Mouse (Mus musculus) forebrain, embryonic 14.5 days (tissue): ENCODE measurements around the gene Epn3. TPM values are rescaled to one million over a fixed set of nuclear protein-coding genes. Genes with fewer than 3 reads are reported as not detected.

ENCODE experiments used
- ATAC-seq: fragments of 200-750 bp; cut with Nextera tagmentation; 2 replicates; pipeline ENCODE4 v1.8.0; 2017; ENCODE audit warnings: mild to moderate bottlenecking, moderate library complexity
- DNase-seq: peaks from one replicate; pipeline ENCODE4 v3.0.0-alpha.2; 2015; ENCODE audit warnings: low spot score
- H3K27ac ChIP-seq: fragments of 300-500 bp; sonication (generic); 2 replicates; pipeline ENCODE4 v1.5.1; 2014; ENCODE audit warnings: low read depth, mild to moderate bottlenecking, control low read depth, low read length, moderate library complexity
- H3K27me3 ChIP-seq: fragments of 300-500 bp; sonication (generic); replicated peaks from 2 replicates; pipeline ENCODE4 v1.6.1; 2014; ENCODE audit warnings: low read length, control low read depth, mixed read lengths; ENCODE audit not compliant: control insufficient read depth, insufficient read depth
- H3K36me3 ChIP-seq: fragments of 300-500 bp; sonication (generic); 2 replicates; pipeline ENCODE4 v1.6.1; 2014; ENCODE audit warnings: low read length, control low read depth; ENCODE audit not compliant: control insufficient read depth, insufficient read depth
- H3K4me1 ChIP-seq: fragments of 300-500 bp; sonication (generic); 2 replicates; pipeline ENCODE4 v1.6.1; 2014; ENCODE audit warnings: antibody characterized with exemption, low read length, control low read depth; ENCODE audit not compliant: control insufficient read depth, insufficient read depth
- H3K4me2 ChIP-seq: fragments of 300-500 bp; sonication (generic); 2 replicates; pipeline ENCODE4 v1.6.1; 2014; ENCODE audit warnings: mild to moderate bottlenecking, control low read depth, low read length
- H3K4me3 ChIP-seq: fragments of 300-500 bp; sonication (generic); 2 replicates; pipeline ENCODE4 v1.5.1; 2014; ENCODE audit warnings: low read depth, low read length, control low read depth
- H3K9ac ChIP-seq: fragments of 300-500 bp; sonication (generic); 2 replicates; pipeline ENCODE4 v1.6.1; 2014; ENCODE audit warnings: mild to moderate bottlenecking, low read length, control low read depth, moderate library complexity
- H3K9me3 ChIP-seq: fragments of 300-500 bp; sonication (generic); replicated peaks from 2 replicates; pipeline ENCODE4 v1.6.1; 2016; ENCODE audit warnings: low read length, control low read depth, mixed read lengths; ENCODE audit not compliant: control insufficient read depth
- WGBS: fragments of 180-500 bp; shearing (Covaris S2); extraction: QIAGEN DNeasy Blood & Tissue Kit; methylation state at CpG from one replicate; pipeline ENCODE4 v1.1.7; 2014; 5-methylcytosine and 5-hydroxymethylcytosine counted together
- polyA plus RNA-seq: library from polyadenylated mRNA; unstranded; fragments of >200 nt; fragmentation: Nextera tagmentation; extraction: Ambion mirVana; gene quantifications from 2 replicates; pipeline ENCODE4 v1.2.1, GENCODE M21; 2014

The Epn3 gene
- polyA plus RNA-seq, 1 experiment from 2014 or later: 0.30 TPM

GRCm38 (mm10) chr11:94488767-94489533 is 10.8 kb downstream of the Epn3 start:
- Histone ChIP-seq H3K4me1 (peaks cover 2% of the 10 kb centered on the region; the same call in 1 of the 2 replicates), H3K27ac (no peak overlapping the region), H3K9ac (no peak overlapping the region), H3K36me3 (no peaks in the 10 kb centered on the region), H3K9me3 (no peaks in the 10 kb centered on the region), H3K27me3 (no peaks in the 10 kb centered on the region), H3K4me2 (no peak overlapping the region), H3K4me3 (no peak overlapping the region)
- DNase-seq (no peak), ATAC-seq (no peak)
- 93% methylated on average over 11 of the region's 11 CpGs for WGBS

GRCm38 (mm10) chr11:94486001-94486400 is 13.8 kb downstream of the Epn3 start, which contains the start of gene Spata20:
TSS of gene Spata20 (minus strand) at chr11:94486179.
- WGBS: 1% methylated on average over 24 of the region's 24 CpGs
- H3K36me3 ChIP-seq: no peaks in the 10 kb centered on the region
- no peaks in the 10 kb centered on the region for H3K9me3 ChIP-seq
- H3K27ac ChIP-seq: no peak within 1 kb of the TSS
- no peak within 1 kb of the TSS for H3K4me3 ChIP-seq
- no peak within 1 kb of the TSS for H3K9ac ChIP-seq
- peak; percentile 83 for DNase-seq
- H3K4me2 ChIP-seq: peak within 1 kb of the TSS; percentile 33; the same call in 1 of the 2 replicates
- no peaks in the 10 kb centered on the region for H3K27me3 ChIP-seq
- ATAC-seq: peak; percentile 75
- peaks cover 2% of the 10 kb centered on the region; the same call in 1 of the 2 replicates for H3K4me1 ChIP-seq

- H3K9ac ChIP-seq: no peak overlapping the region
- DNase-seq (no peak), ATAC-seq (no peak)
- H3K27me3 ChIP-seq: no peaks in the 10 kb centered on the region
- no peaks in the 10 kb centered on the region for H3K9me3 ChIP-seq
- no peak overlapping the region for H3K4me3 ChIP-seq
- no peak overlapping the region for H3K27ac ChIP-seq
- peaks cover 2% of the 10 kb centered on the region; the same call in 1 of the 2 replicates for H3K4me1 ChIP-seq
- 80% methylated on average over 5 of the region's 5 CpGs for WGBS
- H3K36me3 ChIP-seq: no peaks in the 10 kb centered on the region
- H3K4me2 ChIP-seq: no peak overlapping the region
Observed at GRCm38 (mm10) chr11:94485223-94485622, 14.6 kb downstream of the Epn3 start.

- Histone ChIP-seq H3K9me3 (no peaks in the 10 kb centered on the region), H3K9ac (no peak overlapping the region), H3K27ac (no peak overlapping the region), H3K36me3 (no peaks in the 10 kb centered on the region), H3K27me3 (no peaks in the 10 kb centered on the region), H3K4me3 (no peak overlapping the region), H3K4me1 (peaks cover under 1% of the 10 kb centered on the region; the same call in 1 of the 2 replicates), H3K4me2 (no peak overlapping the region)
- DNase-seq (no peak), ATAC-seq (no peak)
- WGBS: 91% methylated on average over 9 of the region's 9 CpGs
Observed at GRCm38 (mm10) chr11:94484636-94485035, 15.1 kb downstream of the Epn3 start.

- Histone ChIP-seq H3K27ac (no peak overlapping the region), H3K36me3 (no peaks in the 10 kb centered on the region), H3K4me3 (no peak overlapping the region), H3K9me3 (no peaks in the 10 kb centered on the region), H3K4me2 (no peak overlapping the region), H3K4me1 (no peaks in the 10 kb centered on the region), H3K27me3 (no peaks in the 10 kb centered on the region), H3K9ac (no peak overlapping the region)
- WGBS: 87% methylated on average over 14 of the region's 14 CpGs
- ATAC-seq: no peak
- no peak for DNase-seq
Observed at GRCm38 (mm10) chr11:94483921-94484320, 15.9 kb downstream of the Epn3 start.

GRCm38 (mm10) chr11:94483436-94483835 is 16.3 kb downstream of the Epn3 start:
- no peaks in the 10 kb centered on the region for H3K27me3 ChIP-seq
- DNase-seq (no peak), ATAC-seq (no peak)
- H3K27ac ChIP-seq: no peak overlapping the region
- H3K9ac ChIP-seq: no peak overlapping the region
- no peaks in the 10 kb centered on the region for H3K4me1 ChIP-seq
- WGBS: 82% methylated on average over 11 of the region's 11 CpGs
- no peaks in the 10 kb centered on the region for H3K36me3 ChIP-seq
- no peak overlapping the region for H3K4me2 ChIP-seq
- H3K4me3 ChIP-seq: no peak overlapping the region
- H3K9me3 ChIP-seq: no peaks in the 10 kb centered on the region

GRCm38 (mm10) chr11:94482738-94483137 is 17.0 kb downstream of the Epn3 start:
- Histone ChIP-seq H3K4me3 (no peak overlapping the region), H3K36me3 (no peaks in the 10 kb centered on the region), H3K9ac (no peak overlapping the region), H3K27ac (no peak overlapping the region), H3K4me1 (no peaks in the 10 kb centered on the region), H3K4me2 (no peak overlapping the region), H3K27me3 (no peaks in the 10 kb centered on the region), H3K9me3 (no peaks in the 10 kb centered on the region)
- ATAC-seq: no peak
- 94% methylated on average over 11 of the region's 11 CpGs for WGBS
- no peak for DNase-seq

- no peaks in the 10 kb centered on the region for H3K36me3 ChIP-seq
- DNase-seq: no peak
Observed at GRCm38 (mm10) chr11:94481963-94482362, 17.8 kb downstream of the Epn3 start.

GRCm38 (mm10) chr11:94480382-94480781 is 19.4 kb downstream of the Epn3 start:
- H3K27me3 ChIP-seq: 0 out of 2 replicates have a peak, but pooled peaks cover 5% of the 10 kb centered on the region
- peaks cover under 1% of the 10 kb centered on the region for H3K4me1 ChIP-seq
- ATAC-seq: no peak
- 88% methylated on average over 9 of the region's 9 CpGs for WGBS
- no peak overlapping the region for H3K27ac ChIP-seq
- no peak overlapping the region for H3K9ac ChIP-seq
- no peak overlapping the region for H3K4me3 ChIP-seq
- DNase-seq: no peak
- H3K9me3 ChIP-seq: no peaks in the 10 kb centered on the region
- H3K36me3 ChIP-seq: no peaks in the 10 kb centered on the region
- H3K4me2 ChIP-seq: no peak overlapping the region

More at GRCm38 (mm10) chr11:94481963-94482362, 17.8 kb downstream of the Epn3 start:
- no peaks in the 10 kb centered on the region for H3K4me1 ChIP-seq
- no peak for ATAC-seq
- H3K4me3 ChIP-seq: no peak overlapping the region
- 93% methylated on average over 7 of the region's 7 CpGs for whole genome bisulfite sequencing
- H3K27me3 ChIP-seq: 0 out of 2 replicates have a peak, but pooled peaks cover 3% of the 10 kb centered on the region
- H3K4me2 ChIP-seq: no peak overlapping the region
- no peak overlapping the region for H3K27ac ChIP-seq
- no peak overlapping the region for H3K9ac ChIP-seq
- H3K9me3 ChIP-seq: no peaks in the 10 kb centered on the region
